Mouse (Mus musculus) G1E (cell line): ENCODE data around the gene Cdhr3. TPM values are rescaled to one million over a fixed set of nuclear protein-coding genes. Genes with fewer than 3 reads are reported as not detected.

Experiments used
- ATAC-seq: 2 replicates; pipeline ENCODE4 v1.8.0; 2016; ENCODE audit warnings: mild to moderate bottlenecking; ENCODE audit not compliant: insufficient number of reproducible peaks, poor library complexity, low FRiP score, severe bottlenecking; ENCODE audit errors: extremely low read depth
- DNase-seq: peaks from one replicate; pipeline ENCODE4 v3.0.0; 2012; ENCODE audit warnings: low spot score
- H3K27me3 ChIP-seq: 2 replicates; pipeline ENCODE4 v1.6.1; 2012; ENCODE audit warnings: mild to moderate bottlenecking, low read length, inconsistent platforms; ENCODE audit not compliant: insufficient read depth
- H3K36me3 ChIP-seq: replicated peaks from 2 replicates; pipeline ENCODE3; 2012; ENCODE audit warnings: mild to moderate bottlenecking, inconsistent platforms
- H3K4me1 ChIP-seq: 2 replicates; pipeline ENCODE4 v1.6.1; 2012; ENCODE audit warnings: low read depth, low read length, inconsistent platforms, mixed read lengths; ENCODE audit not compliant: insufficient read depth
- H3K4me3 ChIP-seq: 2 replicates; pipeline ENCODE4 v1.5.1; 2012; ENCODE audit warnings: low read depth, mild to moderate bottlenecking, inconsistent platforms, low read length, moderate library complexity, mixed read lengths
- H3K9me3 ChIP-seq: replicated peaks from 2 replicates; pipeline ENCODE4 v1.6.1; 2012; ENCODE audit warnings: inconsistent platforms
- CTCF ChIP-seq: IDR thresholded peaks from 2 replicates; pipeline ENCODE4 v1.5.1; 2012; ENCODE audit warnings: low read depth, low read length, inconsistent platforms, mixed read lengths
- GATA1 ChIP-seq: IDR thresholded peaks from 2 replicates; pipeline ENCODE4 v1.6.1; 2012; ENCODE audit warnings: borderline replicate concordance, low read length, inconsistent platforms, mixed read lengths
- GATA2 ChIP-seq: IDR thresholded peaks from 2 replicates; pipeline ENCODE4 v1.6.1; 2012; ENCODE audit warnings: low read depth, low read length, inconsistent platforms, borderline replicate concordance
- POLR2AphosphoS5 ChIP-seq: IDR thresholded peaks from 2 replicates; pipeline ENCODE4 v1.6.1; 2012; ENCODE audit warnings: low read depth, low read length, inconsistent platforms; ENCODE audit not compliant: insufficient replicate concordance
- TAL1 ChIP-seq: conservative IDR thresholded peaks from 2 replicates; pipeline ENCODE4 v1.6.1; 2012; ENCODE audit warnings: low read depth, low read length, inconsistent platforms, mixed read lengths
- polyA plus RNA-seq: library from polyadenylated mRNA; stranded (reverse); fragments of >175 nt; gene quantifications from 2 replicates; pipeline ENCODE4 v1.2.3, GENCODE M21; 2012
- total RNA-seq, 2 experiments: library from RNA; stranded (forward) in 1 of 2; stranded (reverse) in 1 of 2; fragments of 200-1000 nt in 1 of 2; fragments of >200 nt in 1 of 2; fragmentation: Nextera tagmentation in 1 of 2; gene quantifications; 2 replicates each; pipeline ENCODE4 v1.2.3; 2014 to 2017

The Cdhr3 gene
- total and polyA plus RNA-seq, 3 experiments: 0.22 TPM; not detected in 2

DNA sequence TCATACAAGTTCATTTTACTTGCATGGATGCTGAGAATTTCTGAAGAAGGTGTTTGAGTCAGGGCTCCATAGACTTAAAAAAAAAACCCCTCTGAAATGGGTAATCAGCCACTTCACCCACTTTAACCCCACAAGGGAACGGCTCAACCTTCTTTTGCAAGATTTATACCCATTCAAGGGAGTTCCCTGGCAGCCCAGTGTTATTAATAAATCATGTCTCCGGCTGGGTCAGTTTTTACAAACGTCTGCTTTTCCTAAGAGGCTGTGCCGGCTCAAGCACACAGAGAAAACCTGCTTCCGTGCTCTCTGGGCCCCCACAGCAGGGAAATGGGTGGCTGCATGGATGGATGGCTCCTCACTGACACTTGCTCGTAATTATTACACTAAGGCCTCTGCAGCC, 59.5 kb downstream of the Cdhr3 start:
- Histone ChIP-seq H3K27me3 (peaks cover 29% of the 10 kb centered on the region), H3K36me3 (no peaks in the 10 kb centered on the region), H3K4me1 (no peaks in the 10 kb centered on the region), H3K9me3 (no peaks in the 10 kb centered on the region), H3K4me3 (no peak overlapping the region)
- no peak for TF ChIP-seq CTCF
- no peak for TF ChIP-seq POLR2AphosphoS5
- no peak for TF ChIP-seq GATA1
- TF ChIP-seq TAL1: no peak
- DNase-seq: no peak
- ATAC-seq: no peak

DNA sequence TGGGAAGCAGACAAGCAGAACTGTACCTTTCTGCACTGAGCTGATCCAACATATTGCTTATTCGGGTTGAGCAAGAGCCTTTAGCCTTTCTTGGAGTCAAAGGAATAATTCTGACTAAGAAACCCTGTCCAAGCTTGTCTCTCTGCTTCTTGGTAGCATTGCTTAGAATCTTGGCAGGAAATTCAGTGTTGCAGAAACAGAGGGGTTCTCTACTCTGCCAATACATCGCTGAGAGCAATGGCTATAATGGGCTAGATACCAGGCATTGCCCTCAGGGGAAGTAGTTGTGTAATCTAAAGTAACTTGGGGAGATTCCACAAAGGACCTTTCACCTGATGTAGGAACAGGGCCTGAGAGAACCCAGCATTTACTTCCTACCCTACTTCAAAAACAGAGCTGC, 62.1 kb downstream of the Cdhr3 start:
- DNase-seq (no peak), ATAC-seq (no peak)
- peaks cover 28% of the 10 kb centered on the region for H3K27me3 ChIP-seq
- H3K4me1 ChIP-seq: peaks cover 2% of the 10 kb centered on the region; the same call in 1 of the 2 replicates
- TF ChIP-seq CTCF (no peak), GATA2 (no peak)
- H3K36me3 ChIP-seq: no peaks in the 10 kb centered on the region
- H3K9me3 ChIP-seq: no peaks in the 10 kb centered on the region
- H3K4me3 ChIP-seq: no peak overlapping the region

DNA sequence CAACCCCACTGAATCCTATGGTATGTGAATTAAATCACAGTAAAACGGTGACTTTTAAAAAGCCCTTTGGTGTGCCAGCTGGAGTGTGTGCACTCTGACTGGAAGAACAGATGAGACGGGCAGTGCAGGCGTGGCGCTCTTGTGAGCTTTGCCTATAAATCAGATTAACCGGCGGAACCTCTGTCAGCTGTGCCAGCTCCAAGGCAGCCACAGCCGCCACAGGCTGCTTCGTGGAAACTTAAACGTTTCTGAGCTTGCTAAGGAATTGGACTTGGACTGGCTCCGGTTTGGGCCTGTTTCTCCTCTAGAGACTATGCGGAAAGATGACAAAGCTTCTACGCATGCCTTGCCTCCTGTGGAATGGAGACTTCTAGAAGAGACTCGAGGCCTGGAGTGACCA, 62.6 kb downstream of the Cdhr3 start:
- no peak overlapping the region for H3K4me3 ChIP-seq
- H3K4me1 ChIP-seq: peaks cover 2% of the 10 kb centered on the region; the same call in 1 of the 2 replicates
- H3K27me3 ChIP-seq: peaks cover 27% of the 10 kb centered on the region
- no peaks in the 10 kb centered on the region for H3K9me3 ChIP-seq
- ATAC-seq (no peak), DNase-seq (no peak)
- TF ChIP-seq POLR2AphosphoS5: no peak
- no peak for TF ChIP-seq CTCF
- no peak for TF ChIP-seq TAL1
- TF ChIP-seq GATA1: no peak
- TF ChIP-seq GATA2: no peak
- no peaks in the 10 kb centered on the region for H3K36me3 ChIP-seq

DNA sequence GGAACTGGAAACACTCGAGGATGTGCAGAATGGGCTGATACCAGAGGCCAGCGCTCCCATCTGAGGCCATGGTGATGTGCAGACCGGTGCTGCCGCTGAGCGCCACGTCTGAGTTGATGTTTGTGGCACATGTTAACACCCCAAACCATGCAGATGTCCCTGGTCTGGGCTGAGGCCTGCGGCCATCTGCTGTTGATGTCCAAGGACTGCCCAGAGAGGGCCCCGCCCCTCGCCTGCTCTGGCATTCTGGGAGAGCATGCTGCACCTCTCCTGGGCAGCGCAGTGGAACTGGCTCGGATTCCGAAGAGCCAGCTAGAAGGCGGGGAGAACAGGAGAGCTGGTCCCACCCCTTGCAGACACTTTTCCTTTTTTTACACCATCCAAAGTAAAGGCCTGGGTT, 64.0 kb downstream of the Cdhr3 start:
- ATAC-seq (no peak), DNase-seq (no peak)
- no peaks in the 10 kb centered on the region for H3K36me3 ChIP-seq
- H3K27me3 ChIP-seq: peaks cover 26% of the 10 kb centered on the region
- H3K4me3 ChIP-seq: no peak overlapping the region
- H3K9me3 ChIP-seq: no peaks in the 10 kb centered on the region
- H3K4me1 ChIP-seq: peaks cover 2% of the 10 kb centered on the region; the same call in 1 of the 2 replicates
- TF ChIP-seq CTCF: no peak
- TF ChIP-seq GATA2: no peak
- no peak for TF ChIP-seq GATA1
- no peak for TF ChIP-seq TAL1
- no peak for TF ChIP-seq POLR2AphosphoS5

DNA sequence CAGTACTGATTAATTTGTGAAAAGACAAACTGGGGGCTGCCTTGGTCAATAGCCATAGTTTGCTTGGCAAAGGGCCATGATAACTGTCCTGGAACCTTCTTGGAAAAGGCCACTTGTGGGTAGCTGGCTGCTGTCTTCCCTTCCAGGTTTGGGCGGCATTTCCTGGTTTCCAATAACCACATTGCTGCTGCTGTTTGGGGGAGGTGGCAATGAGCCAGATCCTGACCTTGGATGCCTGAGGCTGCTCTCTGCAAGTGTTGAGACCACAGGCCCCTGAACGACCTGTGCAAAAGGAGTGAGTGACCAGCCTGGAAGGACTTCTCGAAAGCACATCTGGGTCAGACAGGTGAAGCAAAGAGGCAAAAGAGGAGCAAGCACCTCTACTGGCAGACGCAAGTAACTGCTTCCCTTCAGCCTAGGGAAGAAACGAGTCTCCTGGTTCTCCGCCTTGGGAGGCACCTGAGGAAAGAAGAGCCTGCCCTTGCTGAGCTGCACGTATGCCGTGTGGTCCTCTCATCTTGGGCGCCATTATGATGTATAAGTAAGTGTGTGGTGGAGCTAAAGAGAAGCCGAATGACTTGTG, 64.5 kb downstream of the Cdhr3 start:
- Histone ChIP-seq H3K9me3 (no peaks in the 10 kb centered on the region), H3K36me3 (no peaks in the 10 kb centered on the region), H3K4me3 (no peak overlapping the region), H3K27me3 (peaks cover 25% of the 10 kb centered on the region), H3K4me1 (peaks cover 2% of the 10 kb centered on the region; the same call in 1 of the 2 replicates)
- TF ChIP-seq GATA1: no peak
- no peak for TF ChIP-seq POLR2AphosphoS5
- no peak for TF ChIP-seq GATA2
- no peak for TF ChIP-seq CTCF
- TF ChIP-seq TAL1: no peak
- ATAC-seq (no peak), DNase-seq (no peak)

DNA sequence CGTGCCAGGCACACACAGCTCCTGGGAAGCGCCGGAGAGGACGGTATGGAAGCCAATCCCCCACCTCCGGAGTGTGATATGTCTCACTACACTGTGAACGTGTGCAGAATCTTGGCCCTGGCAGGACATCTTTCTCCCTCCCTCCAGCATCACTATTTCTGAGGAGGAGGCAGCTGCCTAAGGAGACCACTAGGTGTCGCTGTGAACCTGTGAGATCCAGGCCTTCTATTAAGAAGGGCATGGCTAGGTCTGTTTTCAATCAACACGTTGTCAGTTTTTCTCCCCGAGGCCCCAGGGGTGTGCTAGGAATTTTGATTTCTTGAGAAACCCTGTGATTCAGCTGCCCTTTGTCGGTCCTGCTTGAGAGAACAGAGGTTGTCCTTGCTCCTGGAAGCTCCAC, 65.6 kb downstream of the Cdhr3 start:
- peaks cover 25% of the 10 kb centered on the region for H3K27me3 ChIP-seq

More for the DNA sequence above, 65.6 kb downstream of the Cdhr3 start:
- Histone ChIP-seq H3K36me3 (no peaks in the 10 kb centered on the region), H3K9me3 (no peaks in the 10 kb centered on the region), H3K4me1 (peaks cover 2% of the 10 kb centered on the region; the same call in 1 of the 2 replicates), H3K4me3 (no peak overlapping the region)
- peak; percentile 81 for DNase-seq
- peak; percentile 60 for ATAC-seq
- TF ChIP-seq TAL1 (no peak), CTCF (peak; percentile 94), GATA1 (no peak)
